Mouse (Mus musculus) MEL (cell line): ENCODE data around the gene Gaa.

ENCODE experiments used
- BHLHE40 ChIP-seq: IDR thresholded peaks from 2 replicates; pipeline ENCODE4 v1.6.1; 2012; ENCODE audit warnings: low read depth, mild to moderate bottlenecking, inconsistent platforms, low read length, improper control_type of control experiment, borderline replicate concordance
- CTCF ChIP-seq, 3 experiments: IDR thresholded peaks in 2 of 3; conservative IDR thresholded peaks in 1 of 3; 2 replicates each; pipeline ENCODE4 v1.5.1; 2011 to 2012; ENCODE audit warnings: low read length in 3 of 3, low read depth in 2 of 3, mild to moderate bottlenecking in 2 of 3, improper control_type of control experiment in 1 of 3, inconsistent platforms in 1 of 3, mixed read lengths in 1 of 3, moderate library complexity in 1 of 3; ENCODE audit not compliant: control insufficient read depth in 1 of 3, insufficient read depth in 1 of 3, poor library complexity in 1 of 3, severe bottlenecking in 1 of 3
- E2F4 ChIP-seq: IDR thresholded peaks from 2 replicates; pipeline ENCODE4 v1.6.1; 2011; ENCODE audit warnings: low read depth, low read length, improper control_type of control experiment, borderline replicate concordance
- EP300 ChIP-seq, 2 experiments: IDR thresholded peaks; 2 replicates each; pipeline ENCODE4 v1.6.1; 2011; ENCODE audit warnings: improper control_type of control experiment in 2 of 2, low read length in 2 of 2, low read depth in 1 of 2, mild to moderate bottlenecking in 1 of 2
- GATA1 ChIP-seq: IDR thresholded peaks from 2 replicates; pipeline ENCODE4 v1.6.1; 2011; ENCODE audit warnings: low read depth, low read length, improper control_type of control experiment
- HCFC1 ChIP-seq: IDR thresholded peaks from 2 replicates; pipeline ENCODE4 v1.6.1; 2012; ENCODE audit warnings: low read depth, mild to moderate bottlenecking, inconsistent platforms, low read length, improper control_type of control experiment, moderate library complexity
- JUND ChIP-seq: IDR thresholded peaks from 2 replicates; pipeline ENCODE4 v1.6.1; 2011; ENCODE audit warnings: low read depth, mild to moderate bottlenecking, improper control_type of control experiment, low read length
- MAFK ChIP-seq: IDR thresholded peaks from 2 replicates; pipeline ENCODE4 v1.6.1; 2011; ENCODE audit warnings: low read depth, mild to moderate bottlenecking, low read length, improper control_type of control experiment, borderline replicate concordance
- NELFE ChIP-seq: IDR thresholded peaks from 2 replicates; pipeline ENCODE4 v1.6.1; 2011; ENCODE audit warnings: low read depth, low read length, improper control_type of control experiment
- POLR2A ChIP-seq, 2 experiments: IDR thresholded peaks; 2 replicates each; pipeline ENCODE4 v1.6.1; 2011 to 2012; ENCODE audit warnings: low read length in 2 of 2, mild to moderate bottlenecking in 2 of 2, control low read depth in 1 of 2, improper control_type of control experiment in 1 of 2, low read depth in 1 of 2, moderate library complexity in 1 of 2; ENCODE audit not compliant: control insufficient read depth in 1 of 2, insufficient read depth in 1 of 2, poor library complexity in 1 of 2
- RCOR1 ChIP-seq: IDR thresholded peaks from 2 replicates; pipeline ENCODE4 v1.6.1; 2012; ENCODE audit warnings: low read depth, mild to moderate bottlenecking, inconsistent platforms, low read length, improper control_type of control experiment
- TCF12 ChIP-seq: IDR thresholded peaks from 2 replicates; pipeline ENCODE4 v1.6.1; 2014; ENCODE audit warnings: low read depth, mild to moderate bottlenecking, inconsistent platforms, low read length, improper control_type of control experiment, moderate library complexity
- ZC3H11A ChIP-seq: IDR thresholded peaks from 2 replicates; pipeline ENCODE4 v1.6.1; 2012; ENCODE audit warnings: low read depth, mild to moderate bottlenecking, inconsistent platforms, low read length, improper control_type of control experiment
- ZMIZ1 ChIP-seq: IDR thresholded peaks from 2 replicates; pipeline ENCODE4 v1.6.1; 2012; ENCODE audit warnings: low read depth, mild to moderate bottlenecking, inconsistent platforms, low read length, improper control_type of control experiment, moderate library complexity

- no peak for TF ChIP-seq GATA1
- no peak for TF ChIP-seq NELFE
- TF ChIP-seq POLR2A (IDR thresholded peaks at IDR 0.05; ENCODE audit: control insufficient read depth in 1 of 2, insufficient read depth in 1 of 2, low read depth in 1 of 2, low read length in 2 of 2, poor library complexity in 1 of 2): no peak
- no peak for TF ChIP-seq E2F4
- no peak for TF ChIP-seq MAFK
- TF ChIP-seq BHLHE40: no peak
- TF ChIP-seq RCOR1: no peak
- TF ChIP-seq EP300 (IDR thresholded peaks at IDR 0.05; ENCODE audit: low read depth in 1 of 2, low read length in 2 of 2): no peak
- no peak for TF ChIP-seq ZMIZ1
- TF ChIP-seq TCF12: no peak
- no peak for TF ChIP-seq JUND
- TF ChIP-seq CTCF (IDR thresholded peaks at IDR 0.05 in 2 of 3, conservative IDR thresholded peaks at IDR 0.05 in 1 of 3; ENCODE audit: control insufficient read depth in 1 of 3, insufficient read depth in 1 of 3, low read depth in 2 of 3, low read length in 3 of 3, poor library complexity in 1 of 3, severe bottlenecking in 1 of 3): no peak
- TF ChIP-seq ZC3H11A: no peak
- no peak for TF ChIP-seq HCFC1
Measured at GRCm38 (mm10) chr11:119310621-119311020, 42.9 kb downstream of the Gaa start.
